Mouse (Mus musculus) cerebellum, adult 2 months (tissue): ENCODE measurements around the gene Zbed5.
"Not testable (repeated sequence)": the region's sequence is repeated elsewhere in the genome, so short reads cannot be mapped to it uniquely, and the experiment has no call there.

ENCODE experiments used
- CTCF ChIP-seq: fragments of 200-500 bp; IDR thresholded peaks from 2 replicates; pipeline ENCODE4 v1.5.1; 2011; ENCODE audit warnings: low read depth, mild to moderate bottlenecking, control low read depth, low read length, moderate library complexity, borderline replicate concordance; ENCODE audit not compliant: insufficient read depth
- POLR2A ChIP-seq: fragments of 200-500 bp; IDR thresholded peaks from 2 replicates; pipeline ENCODE4 v1.6.1; 2011; ENCODE audit warnings: low read length, control low read depth, borderline replicate concordance; ENCODE audit not compliant: insufficient read depth

DNA sequence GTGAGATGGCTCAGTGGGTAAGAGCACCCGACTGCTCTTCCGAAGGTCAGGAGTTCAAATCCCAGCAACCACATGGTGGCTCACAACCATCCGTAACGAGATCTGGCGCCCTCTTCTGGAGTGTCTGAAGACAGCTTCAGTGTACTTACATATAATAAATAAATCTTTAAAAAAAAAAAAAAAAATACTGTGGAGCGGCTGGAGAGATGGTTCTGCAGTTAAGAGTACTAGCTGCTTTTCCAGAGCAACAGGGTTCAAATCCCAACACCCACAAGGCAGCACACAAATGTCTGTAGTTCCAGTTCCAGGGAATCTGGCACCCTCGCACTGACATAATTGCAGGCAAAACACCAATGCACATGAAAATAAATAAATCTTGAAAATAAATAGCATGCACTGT, 5.1 kb upstream of the Zbed5 start:
- not testable (repeated sequence) for TF ChIP-seq CTCF, POLR2A
